Mouse (Mus musculus): ENCODE measurements around the gene Tet3. TPM values are rescaled to one million over a fixed set of nuclear protein-coding genes. Genes with fewer than 3 reads are reported as not detected.

Gene Tet3
- polyA plus RNA-seq, 1 experiment from 2014 or later = 35.8 TPM

- DNase-seq (ENCODE audit: low spot score) = peak; percentile 90
- WGBS = under 1% methylated on average over 51 of the region's 52 CpGs
- peak overlapping the region; percentile 70 for H3K4me2 ChIP-seq (ENCODE audit: low read depth, severe bottlenecking)
Observed at GRCm38 (mm10) chr6:83317108-83317741, 141.7 kb downstream of the Tet3 start.

DNA sequence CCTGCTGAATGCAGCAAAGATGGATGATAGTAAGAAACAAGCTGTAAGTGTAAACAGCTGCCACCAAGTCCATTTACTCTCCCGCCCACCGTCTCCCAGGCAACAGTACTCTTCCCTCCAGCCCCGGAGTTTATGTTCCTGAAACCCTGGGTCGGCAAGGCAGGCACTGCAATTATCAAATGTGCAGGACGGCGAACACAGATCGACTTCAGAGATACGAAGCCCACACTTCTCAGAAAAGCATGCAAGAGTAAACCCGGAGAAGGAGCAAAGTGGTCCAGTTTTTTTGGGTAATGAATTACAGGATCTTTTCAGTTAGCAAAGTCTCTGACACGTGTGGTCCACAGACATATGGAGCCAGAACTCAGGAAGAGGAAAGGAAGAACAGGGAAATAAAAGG lies 142.9 kb downstream of the Tet3 start:
- no peak overlapping the region for H3K27ac ChIP-seq (replicated peaks; ENCODE audit: low read depth, low read length)

More at GRCm38 (mm10) chr6:83317108-83317741, 141.7 kb downstream of the Tet3 start:
- Histone ChIP-seq H3K27ac (replicated peaks; ENCODE audit: low read depth, low read length) (no peak overlapping the region), H3K9ac (ENCODE audit: low read length) (peak overlapping the region; percentile 85), H3K4me3 (ENCODE audit: low read depth, low read length) (peak overlapping the region; percentile 93), H3K27me3 (ENCODE audit: control insufficient read depth, insufficient read depth, low read length) (no peaks in the 10 kb centered on the region), H3K36me3 (ENCODE audit: control insufficient read depth, insufficient read depth, low read length) (peaks cover 4% of the 10 kb centered on the region), H3K4me1 (ENCODE audit: control insufficient read depth, insufficient read depth, low read length) (peaks cover 3% of the 10 kb centered on the region; the same call in 1 of the 2 replicates), H3K9me3 (ENCODE audit: control insufficient read depth, low read length) (no peaks in the 10 kb centered on the region)
- peak; percentile 96 for ATAC-seq (ENCODE audit: insufficient number of reproducible peaks, low FRiP score, low TSS enrichment, low read depth)

DNA sequence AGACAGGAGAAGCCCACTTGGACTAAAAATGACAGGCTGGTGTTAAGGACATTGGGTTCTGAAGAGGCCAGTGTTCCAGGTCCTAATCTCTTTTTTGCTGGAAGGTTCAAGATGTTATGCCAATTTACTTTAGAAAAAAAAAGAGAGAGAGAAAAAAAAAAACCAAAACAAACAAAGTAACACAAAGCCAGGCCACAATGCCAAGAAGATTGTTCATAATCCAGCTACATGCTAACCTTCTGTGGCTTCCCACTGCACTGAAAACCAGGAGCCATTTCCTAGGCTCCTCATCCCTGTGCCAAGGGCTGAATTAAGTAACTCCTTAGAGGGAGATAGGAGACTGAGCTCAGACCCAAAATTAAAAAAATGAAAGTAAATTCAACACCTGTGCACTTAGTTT lies 143.6 kb downstream of the Tet3 start:
- H3K9ac ChIP-seq (ENCODE audit: low read length) = no peak overlapping the region
- ATAC-seq (ENCODE audit: insufficient number of reproducible peaks, low FRiP score, low TSS enrichment, low read depth) (no peak), DNase-seq (ENCODE audit: low spot score) (no peak)
- H3K27me3 ChIP-seq (ENCODE audit: control insufficient read depth, insufficient read depth, low read length) = no peaks in the 10 kb centered on the region
- H3K27ac ChIP-seq (replicated peaks; ENCODE audit: low read depth, low read length) = no peak overlapping the region
- H3K9me3 ChIP-seq (ENCODE audit: control insufficient read depth, low read length) = no peaks in the 10 kb centered on the region
- peaks cover 3% of the 10 kb centered on the region; the same call in 1 of the 2 replicates for H3K4me1 ChIP-seq (ENCODE audit: control insufficient read depth, insufficient read depth, low read length)
- no peak overlapping the region for H3K4me3 ChIP-seq (ENCODE audit: low read depth, low read length)
- H3K36me3 ChIP-seq (ENCODE audit: control insufficient read depth, insufficient read depth, low read length) = peaks cover 9% of the 10 kb centered on the region
- no peak overlapping the region for H3K4me2 ChIP-seq (ENCODE audit: low read depth, severe bottlenecking)

More for the DNA sequence above, 142.9 kb downstream of the Tet3 start:
- Histone ChIP-seq H3K4me1 (ENCODE audit: control insufficient read depth, insufficient read depth, low read length) (peaks cover 3% of the 10 kb centered on the region; the same call in 1 of the 2 replicates), H3K4me3 (ENCODE audit: low read depth, low read length) (0 out of 2 replicates have a peak overlapping the region, but pooled peaks have one; percentile 19), H3K9me3 (ENCODE audit: control insufficient read depth, low read length) (no peaks in the 10 kb centered on the region), H3K27me3 (ENCODE audit: control insufficient read depth, insufficient read depth, low read length) (no peaks in the 10 kb centered on the region), H3K4me2 (ENCODE audit: low read depth, severe bottlenecking) (peak overlapping the region; percentile 70), H3K9ac (ENCODE audit: low read length) (no peak overlapping the region), H3K36me3 (ENCODE audit: control insufficient read depth, insufficient read depth, low read length) (peaks cover 8% of the 10 kb centered on the region)
- 2% methylated on average over 10 of the region's 10 CpGs for WGBS
- ATAC-seq (ENCODE audit: insufficient number of reproducible peaks, low FRiP score, low TSS enrichment, low read depth) = no peak
- DNase-seq (ENCODE audit: low spot score) = peak; percentile 68

DNA sequence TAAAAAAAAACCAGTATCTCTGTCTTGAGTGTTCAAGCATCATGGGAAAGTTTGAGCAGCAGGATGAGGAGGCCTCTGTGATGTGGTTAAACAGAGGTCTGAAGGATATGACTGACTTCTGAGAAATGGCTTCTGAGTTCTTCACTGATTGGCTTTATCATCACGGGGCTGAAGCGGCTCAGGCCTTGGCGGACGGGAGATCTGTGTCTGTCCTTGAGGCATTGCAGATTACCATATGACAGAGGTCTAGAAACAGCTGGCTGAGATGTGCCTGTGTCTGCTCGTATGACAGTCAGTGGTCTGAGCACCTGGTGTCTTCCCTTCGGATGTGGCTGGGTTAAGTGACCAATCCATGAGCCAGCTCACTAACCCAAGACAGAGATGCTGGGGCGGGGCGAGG lies 146.4 kb downstream of the Tet3 start:
- ATAC-seq (ENCODE audit: insufficient number of reproducible peaks, low FRiP score, low TSS enrichment, low read depth) (no peak), DNase-seq (ENCODE audit: low spot score) (no peak)
- H3K36me3 ChIP-seq (ENCODE audit: control insufficient read depth, insufficient read depth, low read length) = peaks cover 17% of the 10 kb centered on the region
- H3K27me3 ChIP-seq (ENCODE audit: control insufficient read depth, insufficient read depth, low read length) = no peaks in the 10 kb centered on the region
- no peak overlapping the region for H3K4me3 ChIP-seq (ENCODE audit: low read depth, low read length)
- H3K9me3 ChIP-seq (ENCODE audit: control insufficient read depth, low read length) = no peaks in the 10 kb centered on the region
- peaks cover 3% of the 10 kb centered on the region; the same call in 1 of the 2 replicates for H3K4me1 ChIP-seq (ENCODE audit: control insufficient read depth, insufficient read depth, low read length)
- no peak overlapping the region for H3K27ac ChIP-seq (replicated peaks; ENCODE audit: low read depth, low read length)
- H3K9ac ChIP-seq (ENCODE audit: low read length) = no peak overlapping the region
- WGBS = 91% methylated on average over 8 of the region's 8 CpGs
- H3K4me2 ChIP-seq (ENCODE audit: low read depth, severe bottlenecking) = no peak overlapping the region

Small RNAs within 50 kb of the gene (microRNA-seq; reads per million reads assigned to microRNA genes)
- gene Mir6374 = not detected

Other genes starting within 250 kb of the Tet3 start
- gene Slc4a5, start 239.3 kb downstream of the Tet3 start, polyA plus RNA-seq (2014; fragmentation: Nextera tagmentation; extraction: Ambion mirVana) = 0.16 and 0.47 TPM in 2 replicates
- gene Mthfd2, start 133.2 kb downstream of the Tet3 start, polyA plus RNA-seq (2014; fragmentation: Nextera tagmentation; extraction: Ambion mirVana) = 59.7 and 59.9 TPM in 2 replicates
- gene Mob1a, start 133.1 kb downstream of the Tet3 start, polyA plus RNA-seq (2014; fragmentation: Nextera tagmentation; extraction: Ambion mirVana) = 69.7 and 78.6 TPM in 2 replicates
- 143 and 157 TPM in 2 replicates for gene Bola3, start 109.9 kb downstream of the Tet3 start, polyA plus RNA-seq (2014; fragmentation: Nextera tagmentation; extraction: Ambion mirVana)
- gene Dguok, start 47.9 kb upstream of the Tet3 start, polyA plus RNA-seq (2014; fragmentation: Nextera tagmentation; extraction: Ambion mirVana) = 64.7 and 67.5 TPM in 2 replicates
- 0.76 and 0.87 TPM in 2 replicates for gene Actg2, start 77.2 kb upstream of the Tet3 start, polyA plus RNA-seq (2014; fragmentation: Nextera tagmentation; extraction: Ambion mirVana)
- 18.4 and 19.1 TPM in 2 replicates for gene Stambp, start 113.6 kb upstream of the Tet3 start, polyA plus RNA-seq (2014; fragmentation: Nextera tagmentation; extraction: Ambion mirVana)
- not detected in 2 replicates for gene Clec4f, start 197.1 kb upstream of the Tet3 start, polyA plus RNA-seq (2014; fragmentation: Nextera tagmentation; extraction: Ambion mirVana)
- gene Cd207, start 218.8 kb upstream of the Tet3 start, polyA plus RNA-seq (2014; fragmentation: Nextera tagmentation; extraction: Ambion mirVana) = not detected in 2 replicates

All from limb, embryonic 11.5 days (tissue).